Mouse (Mus musculus): ENCODE data around the gene Apof. TPM values are rescaled to one million over a fixed set of nuclear protein-coding genes. Genes with fewer than 3 reads are reported as not detected.

Gene Apof
- total RNA-seq, 2 experiments from 2014 or later, result not detected

- DNase-seq, result no peak
- intact Hi-C loops (cut with DNase I), result loop anchor here (10.0 kb wide), 1 partner anchor 182 kb away; no protein-coding TSS in a partner anchor
These were observed 28.1 kb downstream of the Apof start for GRCm38 (mm10) chr10:128296370-128297090.

- peak in 1 of 2 experiments; percentile 23 for DNase-seq
- intact Hi-C loops (cut with DNase I), result loop anchor here (10.0 kb wide), 1 partner anchor 182 kb away; no protein-coding TSS in a partner anchor
These were observed 28.8 kb downstream of the Apof start for GRCm38 (mm10) chr10:128297221-128297620.

- DNase-seq, result peak; percentile 67 to 73
These were observed 29.2 kb downstream of the Apof start for GRCm38 (mm10) chr10:128297622-128298021.

GRCm38 (mm10) chr10:128298243-128298642 lies 29.8 kb downstream of the Apof start:
- no peak for DNase-seq
- intact Hi-C loops (cut with DNase I), result loop anchor here (10.0 kb wide), 1 partner anchor 183 kb away; no protein-coding TSS in a partner anchor

More at GRCm38 (mm10) chr10:128297622-128298021, 29.2 kb downstream of the Apof start:
- intact Hi-C loops (cut with DNase I), result loop anchor here (10.0 kb wide), 1 partner anchor 183 kb away; no protein-coding TSS in a partner anchor

- no peak for DNase-seq
- intact Hi-C loops (cut with DNase I), result loop anchor here (10.0 kb wide), 1 partner anchor 184 kb away; no protein-coding TSS in a partner anchor
These were observed 30.3 kb downstream of the Apof start, which contains the start of gene Il23a for GRCm38 (mm10) chr10:128298702-128299171. Gene Il23a, minus strand, starts transcription at chr10:128298752.

- intact Hi-C loops (cut with DNase I), result no loop called here
These were observed 33.9 kb downstream of the Apof start for GRCm38 (mm10) chr10:128302357-128302756.

GRCm38 (mm10) chr10:128302785-128303125 lies 34.3 kb downstream of the Apof start:
- intact Hi-C loops (cut with DNase I), result no loop called here
- no peak for DNase-seq

More at GRCm38 (mm10) chr10:128302357-128302756, 33.9 kb downstream of the Apof start:
- no peak for DNase-seq

GRCm38 (mm10) chr10:128303126-128304021 lies 34.9 kb downstream of the Apof start, which contains the start of gene Pan2:
Gene Pan2, plus strand, starts transcription at chr10:128303335.
- intact Hi-C loops (cut with DNase I), result no loop called here
- DNase-seq, result peak; percentile 100

- DNase-seq, result no peak
- intact Hi-C loops (cut with DNase I), result no loop called here
These were observed 41.2 kb downstream of the Apof start for GRCm38 (mm10) chr10:128309654-128310053.

GRCm38 (mm10) chr10:128310177-128310576 lies 41.7 kb downstream of the Apof start:
- intact Hi-C loops (cut with DNase I), result no loop called here
- DNase-seq, result peak in 1 of 2 experiments; percentile 35

GRCm38 (mm10) chr10:128310902-128311301 lies 42.4 kb downstream of the Apof start:
- intact Hi-C loops (cut with DNase I), result no loop called here

GRCm38 (mm10) chr10:128315578-128315977 lies 47.1 kb downstream of the Apof start:
- no peak for DNase-seq
- intact Hi-C loops (cut with DNase I), result no loop called here

More at GRCm38 (mm10) chr10:128310902-128311301, 42.4 kb downstream of the Apof start:
- no peak for DNase-seq

Other genes with a start within 250 kb of the Apof start
- gene Naca, start 233.1 kb upstream of the Apof start, total RNA-seq (2021), result 100 to 1,000 TPM; 639 to 645 TPM
- gene Ptges3, start 209.7 kb upstream of the Apof start, total RNA-seq (2021), result 10 to 100 TPM; 91.9 to 99.8 TPM
- 1,000 to 10,000 TPM; 7,591 to 7,651 TPM for gene Atp5b, start 185.4 kb upstream of the Apof start, total RNA-seq (2021)
- 10 to 100 TPM; 26.1 to 27.8 TPM for gene Baz2a, start 177.1 kb upstream of the Apof start, total RNA-seq (2021)
- 10 to 100 TPM; 82.8 to 91.0 TPM for gene Rbms2, start 88.4 kb upstream of the Apof start, total RNA-seq (2021)
- gene Gls2, start 74.2 kb upstream of the Apof start, total RNA-seq (2021), result under 1 TPM; 0.64 to 0.67 TPM
- gene Spryd4, start 56.9 kb upstream of the Apof start, total RNA-seq (2021), result 10 to 100 TPM; 42.1 to 44.6 TPM
- not detected for gene Mip, start 42.8 kb upstream of the Apof start, total RNA-seq (2021)
- gene Timeless, start 36.6 kb upstream of the Apof start, total RNA-seq (2021), result 10 to 100 TPM; 11.5 to 17.3 TPM
- under 1 TPM in 1 of 2 experiments, not detected in 1; 0.20 TPM for gene Apon, start 14.6 kb upstream of the Apof start, total RNA-seq (2021)
- 10 to 100 TPM; 10.0 to 11.5 TPM for gene Stat2, start 1.9 kb downstream of the Apof start, total RNA-seq (2021)
- gene Il23a, start 30.1 kb downstream of the Apof start, total RNA-seq (2021), result under 1 TPM; 0.50 to 0.87 TPM
- gene Pan2, start 34.7 kb downstream of the Apof start, total RNA-seq (2021), result 10 to 100 TPM; 16.5 to 17.5 TPM
- gene Cnpy2, start 53.8 kb downstream of the Apof start, total RNA-seq (2021), result 10 to 100 TPM; 78.3 to 95.1 TPM
- gene Cs, start 69.1 kb downstream of the Apof start, total RNA-seq (2021), result 1,000 to 10,000 TPM; 1,017 to 1,070 TPM
- 100 to 1,000 TPM; 156 to 159 TPM for gene Coq10a, start 100.3 kb downstream of the Apof start, total RNA-seq (2021)
- 10 to 100 TPM; 43.1 to 43.7 TPM for gene Ankrd52, start 108.4 kb downstream of the Apof start, total RNA-seq (2021)
- gene Slc39a5, start 132.6 kb downstream of the Apof start, total RNA-seq (2021), result not detected
- gene Nabp2, start 142.8 kb downstream of the Apof start, total RNA-seq (2021), result 10 to 100 TPM; 42.5 to 44.7 TPM
- 10 to 100 TPM; 24.0 to 24.8 TPM for gene Rnf41, start 143.0 kb downstream of the Apof start, total RNA-seq (2021)
- 10 to 100 TPM; 83.6 to 95.9 TPM for gene Smarcc2, start 190.6 kb downstream of the Apof start, total RNA-seq (2021)
- 100 to 1,000 TPM; 500 to 506 TPM for gene Myl6, start 225.5 kb downstream of the Apof start, total RNA-seq (2021)
- 1 to 10 TPM; 4.1 to 4.5 TPM for gene Myl6b, start 230.0 kb downstream of the Apof start, total RNA-seq (2021)

Data from heart, postnatal 10 days (tissue).